Mouse (Mus musculus) small intestine, adult 2 months (tissue): Measurements from ENCODE around the gene Dynlt1c.
"Not testable (repeated sequence)": the region's sequence is repeated elsewhere in the genome, so short reads cannot be mapped to it uniquely, and the experiment has no call there.

Experiments
- CTCF ChIP-seq: fragments of 200-500 bp; IDR thresholded peaks from 2 replicates; pipeline ENCODE4 v1.5.1; 2012; ENCODE audit warnings: low read depth, mild to moderate bottlenecking, control low read depth, inconsistent platforms, low read length, moderate library complexity, mixed read lengths; ENCODE audit not compliant: insufficient replicate concordance, insufficient read length; ENCODE audit errors: extremely low read depth
- POLR2A ChIP-seq: fragments of 200-500 bp; IDR thresholded peaks from 2 replicates; pipeline ENCODE4 v1.6.1; 2012; ENCODE audit warnings: low read depth, mild to moderate bottlenecking, control low read depth, inconsistent platforms, low read length, moderate library complexity

GRCm38 (mm10) chr17:6598356-6598755, 3.1 kb upstream of the Dynlt1c start:
- not testable (repeated sequence) for TF ChIP-seq CTCF, POLR2A
